Mouse (Mus musculus): ENCODE measurements around the gene Dbi.

The Dbi gene

DNA sequence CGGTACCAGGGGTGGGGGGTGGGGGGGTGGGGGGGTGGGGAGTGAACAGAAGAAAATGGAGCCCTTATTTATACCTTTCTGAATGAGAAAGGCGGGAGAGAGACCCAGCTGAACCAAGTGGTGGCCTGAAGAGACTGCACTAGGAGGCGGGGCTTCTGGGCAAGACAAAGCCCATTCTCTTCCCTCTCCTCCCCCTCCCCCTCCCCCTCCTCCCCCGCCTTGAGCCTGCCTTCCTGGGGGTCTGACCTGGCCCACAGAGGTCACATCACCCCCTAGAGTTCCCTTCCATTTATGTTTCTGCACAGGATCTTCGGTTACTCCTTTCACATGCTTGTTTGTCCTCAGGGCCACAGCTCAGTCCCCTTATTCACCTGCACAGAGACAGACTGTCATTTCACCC, 31.7 kb downstream of the Dbi start:
- in situ Hi-C loops (cut with MboI; ENCODE audit: low sequenced_read_pairs), result no loop called here

DNA sequence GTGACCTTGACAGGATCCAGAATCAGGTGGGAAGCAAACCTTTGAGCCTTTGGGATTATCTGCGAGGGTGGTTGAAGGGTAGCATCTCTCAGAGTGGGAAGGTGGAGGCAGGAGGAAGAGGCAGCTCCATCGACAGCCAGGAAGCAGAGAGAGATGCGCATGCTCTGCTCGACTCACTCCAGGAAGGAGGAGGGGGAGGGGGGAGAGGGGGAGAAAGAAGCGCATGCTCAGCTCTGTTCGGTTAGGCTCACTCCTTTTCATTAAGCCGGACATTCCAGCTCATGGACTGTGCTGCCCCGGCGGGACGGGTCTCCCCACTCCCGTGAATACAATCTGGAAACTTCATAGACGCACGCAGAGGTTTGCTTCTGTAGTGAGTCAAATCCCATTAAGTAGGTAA, 34.2 kb downstream of the Dbi start:
- in situ Hi-C loops (cut with MboI; ENCODE audit: low sequenced_read_pairs), result no loop called here

DNA sequence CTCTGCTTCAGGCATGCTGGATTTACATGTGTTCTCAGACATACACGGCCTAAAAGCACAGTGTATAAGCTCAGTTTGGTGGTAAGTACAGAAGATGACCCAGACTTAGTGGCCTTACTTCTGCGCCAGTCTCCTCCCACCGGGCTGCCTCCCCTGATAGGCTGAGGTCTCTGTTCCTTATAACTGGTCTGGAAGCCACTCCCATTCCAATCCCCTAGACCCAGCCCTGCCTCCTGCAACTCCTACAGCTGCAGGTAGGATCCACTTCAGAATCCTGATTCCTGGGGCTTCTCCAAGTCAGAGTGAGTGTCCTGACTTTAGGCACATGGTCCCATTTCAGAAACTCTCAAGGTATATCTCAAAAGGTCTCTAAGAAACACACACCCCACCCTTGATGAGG, 35.2 kb downstream of the Dbi start:
- in situ Hi-C loops (cut with MboI; ENCODE audit: low sequenced_read_pairs), result no loop called here

DNA sequence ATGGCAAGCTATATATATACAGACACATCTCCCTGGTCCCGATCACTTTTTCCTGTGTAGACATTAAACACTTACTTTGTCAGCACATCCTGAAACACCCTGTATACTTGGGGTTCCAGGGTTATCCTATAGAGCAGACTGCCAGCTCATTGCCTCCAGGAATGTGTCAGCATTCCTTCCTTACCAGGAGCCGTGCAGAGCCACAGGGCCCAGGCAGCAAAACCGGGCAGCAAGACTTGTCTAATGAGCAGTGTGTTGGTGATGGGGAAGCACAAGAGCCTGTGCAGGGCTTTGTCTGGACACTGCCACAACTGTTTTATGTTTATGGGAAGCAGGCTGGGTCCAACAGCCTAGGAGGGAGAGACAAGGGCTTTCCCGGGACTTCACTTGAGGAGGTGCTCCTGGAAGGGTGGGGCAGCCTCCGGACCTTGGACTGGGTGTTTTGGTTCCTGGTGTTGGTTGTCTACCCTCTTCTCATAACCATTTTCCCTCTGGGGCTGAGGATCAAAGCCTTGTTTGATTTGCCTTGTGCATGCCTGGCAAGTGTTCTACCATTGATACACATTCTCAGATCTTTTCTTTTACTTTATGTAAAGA, 36.9 kb downstream of the Dbi start:
- in situ Hi-C loops (cut with MboI; ENCODE audit: low sequenced_read_pairs), result no loop called here

DNA sequence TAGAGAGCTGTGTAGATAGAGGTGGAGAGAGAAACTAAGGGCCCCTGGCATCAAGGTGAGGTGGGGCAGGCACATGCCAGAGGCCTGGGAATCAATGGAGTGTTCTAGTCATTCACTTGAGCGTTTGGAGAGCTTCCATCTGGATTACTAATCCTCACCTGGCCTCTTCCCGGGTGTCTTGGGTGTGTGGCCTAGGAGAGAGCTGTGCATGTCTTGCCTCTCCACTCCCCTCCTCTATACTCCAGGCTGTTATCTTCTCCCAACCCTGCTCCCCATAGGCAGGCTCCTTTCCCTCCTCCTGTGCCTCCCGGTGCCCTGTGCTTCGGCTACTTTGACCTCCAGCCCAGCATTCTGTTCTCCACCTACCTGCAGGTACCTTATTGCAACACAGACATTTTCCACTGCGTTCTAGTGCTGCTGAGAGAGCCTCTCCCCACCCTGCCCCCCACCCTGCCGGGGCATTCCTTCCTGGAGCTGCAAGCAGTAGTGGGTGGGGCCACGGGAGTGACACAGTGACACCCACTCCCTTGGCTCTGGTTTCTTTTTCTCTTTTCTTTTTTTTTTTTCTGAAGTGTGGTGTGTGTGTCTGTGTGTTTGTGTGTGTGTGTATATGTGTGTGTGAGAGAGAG, 37.8 kb downstream of the Dbi start:
- in situ Hi-C loops (cut with MboI; ENCODE audit: low sequenced_read_pairs), result no loop called here

DNA sequence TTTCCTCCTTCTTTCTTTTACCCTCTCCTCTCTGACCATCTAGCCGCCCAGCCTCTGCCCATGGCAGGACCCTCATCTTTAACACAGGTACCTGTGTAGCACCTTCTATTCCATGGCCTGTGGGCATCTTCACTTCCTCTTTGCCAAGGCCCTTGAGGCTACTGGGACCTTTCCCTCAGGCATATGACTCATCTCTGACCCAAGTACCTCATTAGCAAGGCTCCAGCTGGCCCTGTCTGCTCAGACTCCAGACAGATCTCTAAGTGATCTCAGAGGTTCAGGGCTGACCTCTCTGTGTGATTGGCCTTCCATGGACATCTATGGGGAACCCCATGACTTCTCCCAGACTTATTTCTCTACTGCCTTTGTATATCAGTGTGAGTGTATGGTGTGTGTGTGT, 40.2 kb downstream of the Dbi start:
- in situ Hi-C loops (cut with MboI; ENCODE audit: low sequenced_read_pairs), result no loop called here

DNA sequence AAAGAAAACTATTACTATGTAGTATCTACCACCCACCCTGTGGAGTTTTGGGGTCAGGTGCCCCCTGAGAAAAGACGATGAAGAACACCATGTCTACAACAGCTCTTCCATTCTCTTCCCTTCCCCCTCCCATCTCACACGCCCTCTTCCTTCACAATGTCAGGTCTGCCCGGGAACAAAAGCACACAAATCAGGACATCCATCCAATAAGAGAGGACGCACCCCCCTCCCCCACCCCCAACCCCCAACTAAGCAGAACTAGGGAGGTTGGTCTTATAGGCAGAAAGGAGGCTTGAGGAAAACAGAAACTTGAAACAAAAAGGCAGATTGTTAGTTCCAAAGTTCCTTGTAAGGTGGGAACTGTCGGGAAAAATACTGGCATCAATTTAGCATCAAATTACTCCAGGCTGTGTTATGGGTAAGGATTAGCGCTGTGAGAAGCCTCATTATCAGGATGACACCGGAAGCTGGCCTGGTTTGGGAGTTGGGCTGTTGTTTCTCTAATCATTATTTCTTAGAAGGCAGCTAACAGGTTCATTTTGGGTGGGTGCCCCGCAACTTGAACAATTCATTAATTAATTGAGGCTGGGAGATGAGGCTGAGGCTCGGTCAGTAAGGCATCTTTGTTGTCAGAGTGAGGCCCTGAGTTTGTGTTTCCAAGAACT, 43.0 kb downstream of the Dbi start:
- in situ Hi-C loops (cut with MboI; ENCODE audit: low sequenced_read_pairs), result no loop called here

DNA sequence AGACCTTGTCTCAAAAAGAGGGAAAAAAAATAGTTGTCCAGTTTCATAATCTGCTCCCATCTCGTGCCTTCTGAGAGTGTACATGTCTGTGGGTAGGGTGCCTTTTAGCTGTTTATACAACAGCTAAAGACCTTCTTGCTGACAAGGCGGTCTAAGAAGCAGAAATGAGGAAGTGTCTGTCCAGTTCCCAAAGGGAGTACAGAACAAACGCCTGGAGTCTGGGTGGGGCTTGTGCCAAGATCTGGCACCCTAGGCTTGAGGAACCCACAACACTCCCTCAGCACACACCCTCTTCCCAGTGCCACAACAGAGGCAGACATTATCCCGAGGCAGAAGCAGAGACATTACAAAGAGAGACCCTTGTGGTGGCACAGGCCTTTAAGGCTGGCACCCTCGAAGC, 45.4 kb downstream of the Dbi start:
- in situ Hi-C loops (cut with MboI; ENCODE audit: low sequenced_read_pairs), result no loop called here

DNA sequence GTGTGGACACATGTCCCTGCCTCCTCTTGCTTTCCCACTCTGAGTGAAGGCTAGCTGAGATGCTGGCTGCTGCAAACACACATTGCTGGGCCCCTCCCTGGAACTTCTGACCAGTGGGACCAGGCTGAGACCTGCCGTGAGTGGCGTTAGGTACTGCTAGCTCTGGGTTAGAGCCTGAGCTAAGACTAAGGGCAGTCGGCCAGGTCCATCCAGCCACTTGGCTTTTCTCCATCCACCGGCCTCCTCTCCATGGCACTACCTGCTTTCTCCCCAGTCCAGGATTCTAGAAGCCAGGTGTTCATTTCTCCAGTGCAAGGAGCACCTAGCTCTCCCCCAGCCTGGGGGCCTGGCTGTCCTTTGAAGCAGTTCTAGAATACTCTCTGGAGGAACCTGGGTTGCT, 45.9 kb downstream of the Dbi start:
- in situ Hi-C loops (cut with MboI; ENCODE audit: low sequenced_read_pairs), result no loop called here

DNA sequence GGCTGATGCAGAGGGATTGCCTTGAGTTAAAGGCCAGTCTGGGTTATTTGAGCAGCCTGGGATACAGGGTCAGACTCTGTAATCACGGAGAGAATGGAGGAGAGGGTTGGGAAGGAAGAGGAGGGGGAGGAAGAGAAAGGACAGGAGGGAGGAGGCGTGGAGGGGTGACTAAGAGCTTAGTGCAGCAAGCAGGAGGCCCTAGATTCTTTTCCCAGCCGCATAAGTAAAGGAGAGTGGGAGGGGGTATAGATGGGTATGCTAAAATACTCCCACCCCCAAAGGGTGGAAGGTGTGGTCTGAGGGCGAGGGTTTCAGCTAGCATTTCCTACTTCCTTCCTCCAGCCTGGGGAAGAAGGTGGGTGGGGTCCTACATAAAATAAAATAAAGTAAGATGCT, 46.6 kb downstream of the Dbi start:
- in situ Hi-C loops (cut with MboI; ENCODE audit: low sequenced_read_pairs), result no loop called here

DNA sequence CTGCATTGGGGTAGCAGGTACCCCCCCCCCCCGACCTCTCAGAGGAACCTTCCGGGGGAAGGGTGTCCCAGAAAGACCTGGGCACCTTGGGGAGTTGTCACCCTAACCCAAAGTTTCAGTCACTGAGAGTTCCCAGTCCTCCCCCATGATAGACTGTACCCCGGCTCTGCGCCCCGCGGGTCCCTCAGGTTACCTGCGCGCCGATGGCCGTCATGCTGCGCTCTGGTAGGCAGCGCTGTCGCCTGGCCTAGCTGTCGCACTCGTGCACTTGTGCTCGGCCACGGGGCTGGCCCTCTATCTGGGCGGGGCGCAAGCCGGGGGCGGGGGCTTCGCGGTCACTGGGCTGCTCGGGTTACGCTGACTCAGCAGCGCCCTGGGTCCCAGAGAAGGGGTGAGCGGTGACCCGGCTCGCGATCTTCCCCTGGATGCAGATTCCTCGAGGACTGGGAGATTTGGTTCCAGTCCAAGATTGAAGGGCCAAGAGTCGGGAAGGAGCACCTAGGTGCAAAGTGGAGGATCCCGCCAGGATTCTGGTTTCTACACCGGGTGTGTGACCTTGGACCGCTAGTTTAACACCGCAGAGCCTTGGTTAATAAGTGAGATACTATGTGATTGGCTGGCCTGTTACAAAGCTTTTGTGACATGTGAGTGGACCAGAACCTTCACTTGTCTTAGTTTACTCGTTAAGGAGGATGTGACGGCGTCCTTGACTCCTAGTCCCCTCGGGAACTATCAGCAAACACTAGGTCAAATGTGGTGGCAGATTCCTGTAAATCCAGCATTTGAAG, 47.2 kb downstream of the Dbi start, which contains the start of gene Tmem37:
Tmem37 (minus strand) TSS at position 556 of the 788 bp plus-strand sequence.
- in situ Hi-C loops (cut with MboI; ENCODE audit: low sequenced_read_pairs), result no loop called here

DNA sequence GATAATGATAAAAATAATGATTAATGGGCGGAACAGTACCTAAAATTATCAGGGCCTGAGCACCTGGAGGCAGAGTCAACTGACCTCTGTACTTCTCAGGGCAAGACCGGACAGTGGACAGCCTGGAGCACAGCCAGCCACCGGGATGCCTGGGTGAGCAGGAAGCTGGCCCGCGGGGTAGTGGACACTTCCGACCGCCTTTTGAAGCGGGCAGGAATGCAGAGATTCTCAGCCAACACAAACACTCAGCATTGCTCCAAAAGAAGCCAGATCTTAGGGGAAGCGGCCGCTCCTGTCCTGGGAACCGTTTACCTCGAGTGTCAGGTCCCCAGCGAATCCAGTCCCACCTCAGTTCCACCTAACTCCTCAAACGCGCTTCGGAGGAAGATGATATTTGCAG, 48.0 kb downstream of the Dbi start:
- in situ Hi-C loops (cut with MboI; ENCODE audit: low sequenced_read_pairs), result no loop called here

DNA sequence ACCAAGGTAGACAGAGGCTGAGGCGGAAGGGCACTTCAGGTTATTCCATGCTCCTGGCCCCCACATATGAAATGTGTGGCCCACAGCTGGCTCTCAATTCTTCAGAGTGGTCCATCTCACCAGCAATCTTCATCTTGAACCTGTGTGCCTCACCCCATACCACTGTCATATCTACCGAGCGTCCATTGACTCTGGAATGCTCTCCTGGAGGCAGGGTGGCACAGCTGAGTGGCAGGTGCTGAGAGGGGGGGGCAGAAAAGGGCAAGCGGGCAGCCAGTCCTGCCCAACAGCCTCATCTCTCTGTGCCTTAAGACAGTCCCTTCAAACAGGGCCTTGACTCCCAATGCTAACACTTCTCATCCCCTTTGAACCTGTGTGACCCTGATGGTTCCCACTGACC, 49.7 kb downstream of the Dbi start:
- in situ Hi-C loops (cut with MboI; ENCODE audit: low sequenced_read_pairs), result no loop called here

DNA sequence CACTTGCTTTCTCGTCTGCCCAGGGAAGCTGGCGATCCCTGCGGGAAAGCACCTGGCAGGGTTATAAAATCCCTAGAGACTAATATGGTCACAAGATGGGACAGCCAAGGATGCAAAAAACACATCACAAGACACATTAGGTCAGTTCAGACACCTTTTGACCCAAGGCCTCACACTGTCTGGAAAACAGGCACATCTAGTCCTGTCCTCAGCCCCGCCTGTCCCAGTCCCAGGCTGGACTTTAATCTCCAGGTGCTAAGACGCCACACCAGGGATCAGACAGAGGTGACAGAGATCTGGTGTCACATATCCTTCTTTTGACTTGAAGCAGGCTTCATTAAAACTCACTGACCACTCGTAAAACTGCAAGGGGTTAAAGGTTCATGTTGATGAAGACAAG, 50.7 kb downstream of the Dbi start:
- in situ Hi-C loops (cut with MboI; ENCODE audit: low sequenced_read_pairs), result no loop called here

DNA sequence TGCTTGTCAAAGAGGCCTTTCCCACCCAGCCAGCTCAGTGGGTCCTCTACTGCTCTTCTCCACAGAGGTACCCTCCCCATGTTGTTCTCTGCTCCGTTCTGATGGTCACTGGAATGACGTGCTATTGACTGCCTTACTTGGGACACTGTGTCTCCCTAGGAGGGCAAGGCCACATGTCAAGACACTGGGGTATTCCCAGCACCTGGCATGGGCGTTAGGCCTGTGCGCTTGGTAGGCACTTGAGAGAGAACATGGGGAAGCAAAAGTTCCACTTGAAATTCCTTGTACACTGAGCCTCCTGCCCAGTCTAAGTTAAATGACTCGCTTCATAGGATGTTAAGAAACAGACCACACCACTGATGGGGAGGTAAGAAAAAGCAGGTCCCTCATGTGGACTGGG, 51.8 kb downstream of the Dbi start:
- in situ Hi-C loops (cut with MboI; ENCODE audit: low sequenced_read_pairs), result no loop called here

DNA sequence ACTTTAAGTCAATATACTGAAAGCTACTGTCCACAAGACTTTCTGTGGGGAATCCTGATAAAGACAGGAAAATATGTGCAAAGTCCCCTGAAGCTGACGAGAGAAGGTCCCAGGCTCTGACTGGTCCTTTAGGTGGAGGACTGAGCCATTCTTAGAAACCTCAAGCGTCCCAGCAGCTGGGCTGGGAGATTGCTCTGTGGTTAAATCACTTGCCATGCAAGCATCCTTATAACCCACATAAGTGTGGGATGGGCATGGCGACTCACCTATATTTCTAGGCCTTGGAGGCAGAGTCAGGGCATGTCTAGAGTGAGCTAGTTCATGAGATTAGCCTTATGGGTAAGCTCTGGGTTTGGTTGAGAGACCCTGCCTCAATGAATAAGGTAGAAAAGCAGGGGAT, 54.3 kb downstream of the Dbi start:
- in situ Hi-C loops (cut with MboI; ENCODE audit: low sequenced_read_pairs), result no loop called here

DNA sequence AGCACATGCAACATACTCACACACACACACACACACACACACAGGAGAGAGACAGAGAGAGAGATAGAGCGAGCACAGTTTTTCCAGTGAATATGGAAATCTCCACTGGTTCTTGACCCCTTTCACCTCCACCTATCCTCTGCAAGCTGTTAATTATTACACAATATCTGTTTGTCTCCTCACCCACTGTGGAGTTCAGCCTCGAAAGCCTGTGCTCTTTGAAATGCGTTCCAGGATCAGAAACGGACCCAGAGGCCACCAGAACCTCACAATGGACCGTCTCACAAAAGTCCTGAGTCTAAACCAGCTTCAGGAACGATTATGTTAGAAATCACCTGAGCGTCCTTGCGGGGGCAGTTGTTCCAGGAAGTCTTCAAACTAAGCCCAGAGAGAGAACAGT, 54.7 kb downstream of the Dbi start:
- in situ Hi-C loops (cut with MboI; ENCODE audit: low sequenced_read_pairs), result no loop called here

DNA sequence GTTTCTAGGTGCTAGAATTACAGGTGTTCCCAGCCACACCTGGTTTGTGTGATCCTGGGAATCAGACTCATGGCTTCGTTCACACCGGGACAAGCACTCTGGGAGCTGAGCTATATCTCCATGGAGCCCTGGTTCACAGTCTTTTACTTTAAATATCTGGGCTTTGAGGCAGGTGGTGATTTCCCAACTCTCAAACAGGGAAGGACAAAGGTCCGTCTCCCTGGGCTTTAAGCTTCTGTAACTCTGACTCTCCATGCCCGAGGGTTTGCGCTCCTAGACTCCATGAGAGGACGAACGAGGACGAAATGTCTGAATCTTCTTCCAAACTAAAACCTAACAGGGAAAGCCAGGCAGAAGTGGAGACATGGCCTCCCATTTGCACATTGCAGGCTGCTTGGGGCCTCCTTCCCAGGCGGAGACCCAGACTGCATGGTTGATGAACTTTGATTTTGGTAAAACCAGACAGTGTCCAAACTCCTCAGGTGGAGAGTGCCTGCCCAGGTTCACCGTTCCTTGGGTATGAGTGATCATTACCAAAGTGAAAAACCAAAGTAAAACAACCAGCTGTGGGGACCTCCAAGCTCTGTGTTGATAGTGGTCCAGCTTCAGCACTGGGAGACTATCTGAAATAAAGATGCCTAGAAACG, 56.7 kb downstream of the Dbi start:
- in situ Hi-C loops (cut with MboI; ENCODE audit: low sequenced_read_pairs), result no loop called here
